Mouse (Mus musculus): ENCODE results near the gene Igsf21. TPM values are rescaled to one million over a fixed set of nuclear protein-coding genes. Genes with fewer than 3 reads are reported as not detected.

The Igsf21 gene
- polyA plus RNA-seq, 1 experiment from 2014 or later: 8.1 TPM

DNA sequence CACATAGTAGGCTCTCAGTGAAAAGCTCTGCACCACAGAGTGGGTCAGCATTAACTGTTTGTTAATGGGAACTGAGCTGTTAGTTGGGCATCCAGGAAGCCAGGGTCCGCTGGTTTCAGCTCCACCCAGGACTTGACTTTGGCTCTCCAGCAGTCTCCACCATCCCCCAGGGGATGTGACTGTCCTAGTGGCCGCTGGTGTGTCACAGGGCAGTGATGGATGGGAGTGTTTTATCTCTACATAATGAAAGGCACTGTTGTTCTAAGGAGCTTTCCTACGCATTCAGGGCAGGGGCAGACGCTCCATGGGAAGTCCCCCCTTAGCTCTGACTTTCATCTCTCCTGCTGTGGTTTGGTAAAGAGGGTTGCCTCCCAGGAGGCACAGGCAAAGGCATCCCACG is 115.4 kb downstream of the Igsf21 start:
- Histone ChIP-seq H3K9ac (ENCODE audit: low read depth, low read length) (no peak overlapping the region), H3K27ac (ENCODE audit: low read depth, low read length) (no peak overlapping the region), H3K36me3 (ENCODE audit: control insufficient read depth, insufficient read depth, low read length) (no peaks in the 10 kb centered on the region), H3K4me1 (replicated peaks; ENCODE audit: control insufficient read depth, insufficient read depth, low read length) (0 out of 2 replicates have a peak, but pooled peaks cover 11% of the 10 kb centered on the region), H3K4me3 (ENCODE audit: low read depth, low read length) (no peak overlapping the region), H3K9me3 (ENCODE audit: control insufficient read depth, low read length) (no peaks in the 10 kb centered on the region), H3K4me2 (replicated peaks; ENCODE audit: low read depth, low read length) (no peak overlapping the region), H3K27me3 (ENCODE audit: control insufficient read depth, insufficient read depth, low read length) (no peaks in the 10 kb centered on the region; the same call in 1 of the 2 replicates)
- DNase-seq (ENCODE audit: low spot score): peak; percentile 63
- ATAC-seq (ENCODE audit: low FRiP score): peak; percentile 72
- 1% methylated on average over 5 of the region's 5 CpGs for WGBS

DNA sequence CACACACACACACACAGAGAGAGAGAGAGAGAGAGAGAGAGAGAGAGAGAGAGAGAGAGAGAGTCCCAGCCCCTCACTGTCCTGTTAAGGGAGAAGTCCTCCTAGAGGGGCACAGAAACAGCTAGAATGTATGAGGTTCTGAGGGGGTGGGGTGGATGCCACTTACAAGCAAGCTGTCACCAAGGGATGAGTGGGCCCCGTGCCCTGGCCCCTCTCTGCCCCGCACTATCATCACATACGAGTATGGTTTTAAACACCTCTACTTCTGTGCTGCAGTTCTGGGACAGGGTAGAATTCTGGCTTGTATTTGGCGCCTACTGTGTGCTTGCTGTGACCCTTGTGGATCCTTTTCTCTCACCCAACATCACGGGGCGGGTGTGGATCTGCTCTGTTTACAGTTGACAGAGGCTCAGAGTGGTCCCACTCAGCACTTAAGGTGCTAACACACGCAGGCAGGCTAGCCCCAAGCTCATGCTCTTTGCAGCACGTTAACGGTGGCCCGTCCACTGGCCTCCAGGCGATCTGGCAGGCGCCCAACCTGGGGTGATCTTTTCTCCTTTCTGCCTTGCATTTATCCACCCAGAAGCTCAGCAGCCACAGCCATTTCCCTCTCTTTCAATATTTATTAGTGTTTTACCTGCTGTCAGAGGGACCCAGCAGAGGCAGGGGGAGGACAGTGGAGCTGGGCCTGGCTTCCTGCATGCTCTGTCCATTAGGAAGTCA is 116.9 kb downstream of the Igsf21 start:
- Histone ChIP-seq H3K4me3 (ENCODE audit: low read depth, low read length) (no peak overlapping the region), H3K4me2 (replicated peaks; ENCODE audit: low read depth, low read length) (no peak overlapping the region), H3K36me3 (ENCODE audit: control insufficient read depth, insufficient read depth, low read length) (no peaks in the 10 kb centered on the region), H3K9ac (ENCODE audit: low read depth, low read length) (no peak overlapping the region), H3K4me1 (replicated peaks; ENCODE audit: control insufficient read depth, insufficient read depth, low read length) (0 out of 2 replicates have a peak, but pooled peaks cover 11% of the 10 kb centered on the region), H3K27ac (ENCODE audit: low read depth, low read length) (no peak overlapping the region), H3K27me3 (ENCODE audit: control insufficient read depth, insufficient read depth, low read length) (no peaks in the 10 kb centered on the region; the same call in 1 of the 2 replicates), H3K9me3 (ENCODE audit: control insufficient read depth, low read length) (no peaks in the 10 kb centered on the region)
- ATAC-seq (ENCODE audit: low FRiP score) (no peak), DNase-seq (ENCODE audit: low spot score) (no peak)
- WGBS: 71% methylated on average over 12 of the region's 12 CpGs

DNA sequence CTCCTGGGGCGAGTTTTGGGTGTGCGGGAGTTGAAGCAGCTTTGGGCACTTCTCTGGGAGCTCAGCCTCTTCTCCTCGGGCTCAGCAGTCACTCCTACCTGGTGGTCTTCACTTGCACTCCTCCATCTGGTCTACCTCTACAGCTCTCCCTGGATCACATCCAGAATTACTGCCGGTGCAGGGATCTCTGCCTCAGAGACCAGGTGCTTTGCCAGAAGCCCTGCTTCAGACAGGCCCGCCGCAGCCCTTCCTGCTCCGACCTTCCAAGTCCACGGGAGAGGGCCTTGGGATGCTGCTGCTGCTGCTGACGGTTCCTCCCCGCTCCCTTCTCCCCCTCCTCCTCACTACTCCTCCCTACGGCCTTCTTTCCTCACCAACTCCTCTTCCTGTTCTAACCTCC is 118.5 kb downstream of the Igsf21 start:
- 0 out of 2 replicates have a peak, but pooled peaks cover 11% of the 10 kb centered on the region for H3K4me1 ChIP-seq (replicated peaks; ENCODE audit: control insufficient read depth, insufficient read depth, low read length)

DNA sequence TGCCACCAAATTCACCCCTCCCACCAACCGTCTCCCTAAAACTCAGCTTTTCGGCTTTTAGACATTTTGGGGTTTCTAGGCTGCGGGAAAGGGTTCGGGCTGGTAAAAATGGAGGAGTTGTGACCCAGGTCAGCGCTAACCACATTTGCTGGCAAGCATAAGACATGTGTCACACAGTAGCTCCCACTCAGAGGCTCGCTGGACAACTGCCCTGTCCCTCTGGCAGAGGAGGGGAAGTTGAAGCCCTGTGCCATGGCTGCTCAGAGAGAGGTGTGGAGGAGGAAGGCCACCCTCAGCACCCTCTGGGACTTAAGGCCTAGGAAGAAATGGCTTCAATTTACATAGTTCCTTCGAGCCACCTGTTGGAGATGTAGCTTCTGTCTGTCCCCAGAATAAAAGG is 120.8 kb downstream of the Igsf21 start:
- WGBS: 88% methylated on average over 7 of the region's 7 CpGs
- ATAC-seq (ENCODE audit: low FRiP score) (no peak), DNase-seq (ENCODE audit: low spot score) (no peak)

More for the DNA sequence above, 118.5 kb downstream of the Igsf21 start:
- no peak overlapping the region for H3K4me2 ChIP-seq (replicated peaks; ENCODE audit: low read depth, low read length)
- DNase-seq (ENCODE audit: low spot score): no peak
- no peaks in the 10 kb centered on the region for H3K36me3 ChIP-seq (ENCODE audit: control insufficient read depth, insufficient read depth, low read length)
- no peak overlapping the region for H3K4me3 ChIP-seq (ENCODE audit: low read depth, low read length)
- no peak overlapping the region for H3K27ac ChIP-seq (ENCODE audit: low read depth, low read length)
- no peaks in the 10 kb centered on the region for H3K9me3 ChIP-seq (ENCODE audit: control insufficient read depth, low read length)
- no peaks in the 10 kb centered on the region; the same call in 1 of the 2 replicates for H3K27me3 ChIP-seq (ENCODE audit: control insufficient read depth, insufficient read depth, low read length)
- H3K9ac ChIP-seq (ENCODE audit: low read depth, low read length): no peak overlapping the region
- ATAC-seq (ENCODE audit: low FRiP score): no peak
- 86% methylated on average over 11 of the region's 11 CpGs for WGBS

DNA sequence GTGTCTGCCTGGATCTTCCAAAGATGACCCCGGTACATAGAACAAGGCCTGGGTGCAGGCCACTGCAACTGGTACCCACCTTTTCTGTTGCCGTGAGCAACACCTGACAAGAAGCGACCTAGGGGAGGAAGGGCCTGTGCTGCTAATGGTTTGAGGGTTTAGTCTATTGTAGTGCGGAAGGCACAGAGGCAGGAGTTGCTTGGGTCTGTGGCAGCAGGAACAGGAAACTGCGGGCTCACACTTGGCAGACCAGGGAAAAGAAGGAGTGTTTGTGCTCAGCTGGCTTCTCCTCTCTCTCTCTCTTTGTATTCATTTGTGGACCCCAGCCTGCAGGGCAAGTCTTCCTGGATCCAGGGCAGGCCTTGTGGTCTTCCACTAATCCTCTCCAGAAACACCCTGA is 124.0 kb downstream of the Igsf21 start:
- no peaks in the 10 kb centered on the region for H3K9me3 ChIP-seq (ENCODE audit: control insufficient read depth, low read length)
- ATAC-seq (ENCODE audit: low FRiP score) (no peak), DNase-seq (ENCODE audit: low spot score) (no peak)
- WGBS: 90% methylated on average over 5 of the region's 5 CpGs
- no peak overlapping the region for H3K4me3 ChIP-seq (ENCODE audit: low read depth, low read length)
- no peaks in the 10 kb centered on the region for H3K27me3 ChIP-seq (ENCODE audit: control insufficient read depth, insufficient read depth, low read length)
- no peak overlapping the region for H3K4me2 ChIP-seq (replicated peaks; ENCODE audit: low read depth, low read length)
- no peak overlapping the region for H3K9ac ChIP-seq (ENCODE audit: low read depth, low read length)
- H3K4me1 ChIP-seq (replicated peaks; ENCODE audit: control insufficient read depth, insufficient read depth, low read length): no peaks in the 10 kb centered on the region
- no peak overlapping the region for H3K27ac ChIP-seq (ENCODE audit: low read depth, low read length)
- no peaks in the 10 kb centered on the region for H3K36me3 ChIP-seq (ENCODE audit: control insufficient read depth, insufficient read depth, low read length)

More for the DNA sequence above, 120.8 kb downstream of the Igsf21 start:
- Histone ChIP-seq H3K9me3 (ENCODE audit: control insufficient read depth, low read length) (no peaks in the 10 kb centered on the region), H3K36me3 (ENCODE audit: control insufficient read depth, insufficient read depth, low read length) (no peaks in the 10 kb centered on the region), H3K4me1 (replicated peaks; ENCODE audit: control insufficient read depth, insufficient read depth, low read length) (0 out of 2 replicates have a peak, but pooled peaks cover 2% of the 10 kb centered on the region), H3K27ac (ENCODE audit: low read depth, low read length) (no peak overlapping the region), H3K4me3 (ENCODE audit: low read depth, low read length) (no peak overlapping the region), H3K4me2 (replicated peaks; ENCODE audit: low read depth, low read length) (no peak overlapping the region), H3K27me3 (ENCODE audit: control insufficient read depth, insufficient read depth, low read length) (no peaks in the 10 kb centered on the region; the same call in 1 of the 2 replicates), H3K9ac (ENCODE audit: low read depth, low read length) (no peak overlapping the region)

DNA sequence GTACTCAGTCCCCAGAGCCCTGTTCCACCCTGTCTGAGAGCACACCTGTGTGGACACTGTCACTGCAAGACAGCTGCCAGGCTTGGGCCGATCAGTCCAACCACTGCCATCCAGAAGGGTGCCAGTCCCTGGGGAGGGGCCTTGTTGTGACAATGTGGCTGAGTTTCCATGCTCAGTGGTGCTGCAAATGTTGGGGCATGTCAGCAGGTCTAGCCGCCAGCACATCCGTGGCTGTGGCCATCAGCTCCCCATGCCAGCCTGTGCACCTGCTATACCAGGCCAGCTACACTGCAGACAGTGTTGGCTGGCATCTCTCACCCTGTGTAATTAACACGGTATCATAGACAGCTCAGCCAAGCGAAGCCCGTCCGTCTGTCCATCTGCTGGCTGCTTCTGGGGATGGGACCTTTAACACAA is 129.3 kb downstream of the Igsf21 start:
- no peaks in the 10 kb centered on the region for H3K36me3 ChIP-seq (ENCODE audit: control insufficient read depth, insufficient read depth, low read length)
- H3K9ac ChIP-seq (ENCODE audit: low read depth, low read length): no peak overlapping the region
- no peaks in the 10 kb centered on the region for H3K4me1 ChIP-seq (replicated peaks; ENCODE audit: control insufficient read depth, insufficient read depth, low read length)
- ATAC-seq (ENCODE audit: low FRiP score) (no peak), DNase-seq (ENCODE audit: low spot score) (no peak)
- no peak overlapping the region for H3K4me3 ChIP-seq (ENCODE audit: low read depth, low read length)
- WGBS: 86% methylated on average over 7 of the region's 7 CpGs
- no peak overlapping the region for H3K4me2 ChIP-seq (replicated peaks; ENCODE audit: low read depth, low read length)
- no peaks in the 10 kb centered on the region for H3K27me3 ChIP-seq (ENCODE audit: control insufficient read depth, insufficient read depth, low read length)
- H3K9me3 ChIP-seq (ENCODE audit: control insufficient read depth, low read length): no peaks in the 10 kb centered on the region
- no peak overlapping the region for H3K27ac ChIP-seq (ENCODE audit: low read depth, low read length)

DNA sequence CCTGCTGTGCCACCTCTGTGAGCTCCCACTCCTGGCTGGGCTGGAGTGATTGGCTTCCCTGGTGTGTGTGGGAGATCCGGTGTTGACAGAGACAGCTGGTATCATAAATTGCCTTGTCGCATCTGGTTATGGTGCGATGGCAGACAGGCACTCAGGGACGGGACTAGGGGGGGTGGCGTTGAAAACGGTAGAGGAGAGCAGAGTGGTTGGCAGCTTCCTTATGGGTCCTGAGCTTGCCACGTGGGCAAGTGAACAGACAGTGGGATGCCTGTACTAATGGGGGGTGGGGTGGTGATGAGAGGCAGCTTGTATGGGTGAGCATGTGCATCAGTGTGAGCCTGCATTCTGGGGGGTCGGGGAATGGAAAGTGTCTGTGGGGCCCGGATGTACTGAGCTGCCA is 130.8 kb downstream of the Igsf21 start:
- ATAC-seq (ENCODE audit: low FRiP score): no peak
- WGBS: 88% methylated on average over 9 of the region's 9 CpGs

DNA sequence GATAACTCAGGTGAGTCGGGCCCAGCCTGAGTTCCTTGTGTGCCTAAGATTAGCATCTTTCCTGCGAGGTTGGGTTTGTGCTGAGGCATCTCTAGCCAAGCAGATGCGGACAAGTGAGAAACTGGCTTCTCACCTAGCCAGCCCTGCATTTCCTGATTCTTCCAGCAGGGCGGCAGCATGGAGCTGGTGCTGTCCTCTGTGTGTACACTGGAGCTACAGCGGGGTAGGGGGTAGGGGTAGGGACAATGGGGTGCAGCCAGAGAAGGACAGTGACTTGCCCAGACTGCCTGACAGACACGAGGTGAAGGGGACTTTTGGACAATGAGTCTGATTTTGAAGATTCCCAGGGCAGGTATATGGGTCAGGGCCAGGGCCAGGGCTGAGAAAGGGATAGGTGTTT is 131.5 kb downstream of the Igsf21 start:
- 95% methylated on average over 6 of the region's 6 CpGs for WGBS
- Histone ChIP-seq H3K9me3 (ENCODE audit: control insufficient read depth, low read length) (no peaks in the 10 kb centered on the region), H3K27ac (ENCODE audit: low read depth, low read length) (no peak overlapping the region), H3K9ac (ENCODE audit: low read depth, low read length) (no peak overlapping the region), H3K4me3 (ENCODE audit: low read depth, low read length) (no peak overlapping the region), H3K4me2 (replicated peaks; ENCODE audit: low read depth, low read length) (no peak overlapping the region), H3K36me3 (ENCODE audit: control insufficient read depth, insufficient read depth, low read length) (no peaks in the 10 kb centered on the region), H3K4me1 (replicated peaks; ENCODE audit: control insufficient read depth, insufficient read depth, low read length) (no peaks in the 10 kb centered on the region), H3K27me3 (ENCODE audit: control insufficient read depth, insufficient read depth, low read length) (peaks cover 3% of the 10 kb centered on the region; the same call in 1 of the 2 replicates)
- DNase-seq (ENCODE audit: low spot score): no peak
- ATAC-seq (ENCODE audit: low FRiP score): no peak

More for the DNA sequence above, 130.8 kb downstream of the Igsf21 start:
- Histone ChIP-seq H3K27ac (ENCODE audit: low read depth, low read length) (no peak overlapping the region), H3K9ac (ENCODE audit: low read depth, low read length) (no peak overlapping the region), H3K4me2 (replicated peaks; ENCODE audit: low read depth, low read length) (no peak overlapping the region), H3K9me3 (ENCODE audit: control insufficient read depth, low read length) (no peaks in the 10 kb centered on the region), H3K4me3 (ENCODE audit: low read depth, low read length) (no peak overlapping the region), H3K27me3 (ENCODE audit: control insufficient read depth, insufficient read depth, low read length) (no peaks in the 10 kb centered on the region; the same call in 1 of the 2 replicates), H3K4me1 (replicated peaks; ENCODE audit: control insufficient read depth, insufficient read depth, low read length) (no peaks in the 10 kb centered on the region), H3K36me3 (ENCODE audit: control insufficient read depth, insufficient read depth, low read length) (no peaks in the 10 kb centered on the region)
- DNase-seq (ENCODE audit: low spot score): no peak
